9 mouse cellular contexts compared by ENCODE assay signal in genomic region chrX:162949811-162950439, GRCm38 (mm10). TPM values are rescaled to one million over a fixed set of nuclear protein-coding genes. Genes with fewer than 3 reads are reported as not detected.
DNase-seq lines count a peak whose midpoint lies in the region; ATAC-seq and TF ChIP-seq lines count a peak whose summit lies in the region.
"Had no signal": no experiment of that assay in that cellular context is flagged by ENCODE, and none has a peak within 500 bp of the region (broad histone marks: within the 10 kb centered on the region; RNA-seq: fewer than 3 reads in every experiment).

No protein-coding gene starts in this region.

- peak; percentile 55 for TF ChIP-seq CTCF in lung, embryonic 14.5 days (IDR thresholded peaks at IDR 0.05; ENCODE audit: low read depth)
- TF ChIP-seq CTCF in lung, adult 2 months (IDR thresholded peaks at IDR 0.05; ENCODE audit: insufficient read depth, low read length), result no peak

- no peak overlapping the region for H3K9ac ChIP-seq in lung, embryonic 14.5 days
- no peak overlapping the region for H3K9ac ChIP-seq in midbrain, embryonic 11.5 days (ENCODE audit: low read length)
- H3K9ac ChIP-seq: midbrain, embryonic 12.5 days had no signal

- WGBS in lung, embryonic 14.5 days, result 42% methylated on average over 3 of the region's 3 CpGs
- WGBS in lung, adult 2 months, result 35% methylated on average over 3 of the region's 3 CpGs
- WGBS in midbrain, embryonic 11.5 days, result 32% methylated on average over 3 of the region's 3 CpGs

- TF ChIP-seq POLR2A in lung, adult 2 months (IDR thresholded peaks at IDR 0.05; ENCODE audit: borderline replicate concordance, extremely low read depth, low read depth, low read length), result no peak

- no peaks in the 10 kb centered on the region for H3K4me1 ChIP-seq in lung, embryonic 14.5 days (ENCODE audit: insufficient read depth)
- no peaks in the 10 kb centered on the region for H3K4me1 ChIP-seq in lung, adult 2 months (ENCODE audit: control insufficient read depth, insufficient read depth, low read length)
- H3K4me1 ChIP-seq in midbrain, embryonic 11.5 days (ENCODE audit: control insufficient read depth, insufficient read depth, low read length), result no peaks in the 10 kb centered on the region
- H3K4me1 ChIP-seq: midbrain, embryonic 12.5 days had no signal

- peak; percentile 4 to 59 for DNase-seq in adrenal gland, adult (ENCODE audit: inconsistent age in 2 of 2, low spot score in 1 of 2)
- no peak for DNase-seq in adrenal gland, postnatal 25 days
- DNase-seq in lung, embryonic 14.5 days, result peak; percentile 80
- no peak for DNase-seq in lung, adult 2 months
- DNase-seq in embryo, embryonic 10 days (ENCODE audit: low spot score), result peak; percentile 35
- DNase-seq in layer of hippocampus, adult 11-12 months (ENCODE audit: low spot score), result peak; percentile 57
- peak; percentile 88 for DNase-seq in midbrain, embryonic 11.5 days (ENCODE audit: low spot score, missing footprints)
- DNase-seq in yolk sac, embryonic 10.5 days (ENCODE audit: low spot score), result peak; percentile 23

- H3K4me3 ChIP-seq in lung, embryonic 14.5 days (ENCODE audit: low read depth, low read length), result no peak overlapping the region
- H3K4me3 ChIP-seq in lung, adult 2 months (replicated peaks; ENCODE audit: extremely low read depth, low read depth, low read length), result no peak overlapping the region
- H3K4me3 ChIP-seq in midbrain, embryonic 11.5 days (ENCODE audit: low read depth, low read length), result no peak overlapping the region
- H3K4me3 ChIP-seq: midbrain, embryonic 12.5 days had no signal

- no peak for ATAC-seq in lung, embryonic 14.5 days (ENCODE audit: insufficient read depth)
- no peak for ATAC-seq in midbrain, embryonic 11.5 days (ENCODE audit: low FRiP score)

- no peak overlapping the region for H3K27ac ChIP-seq in lung, embryonic 14.5 days (ENCODE audit: low read depth)
- no peak overlapping the region for H3K27ac ChIP-seq in midbrain, embryonic 11.5 days (ENCODE audit: low read depth, low read length)
- H3K27ac ChIP-seq: midbrain, embryonic 12.5 days had no signal

- H3K4me2 ChIP-seq in lung, embryonic 14.5 days, result no peak overlapping the region
- no peak overlapping the region for H3K4me2 ChIP-seq in midbrain, embryonic 11.5 days
- H3K4me2 ChIP-seq: midbrain, embryonic 12.5 days had no signal

- no peaks in the 10 kb centered on the region for H3K27me3 ChIP-seq in lung, embryonic 14.5 days (ENCODE audit: insufficient read depth, low read length)
- no peaks in the 10 kb centered on the region for H3K27me3 ChIP-seq in midbrain, embryonic 11.5 days (ENCODE audit: control insufficient read depth, insufficient read depth, low read length)
- H3K27me3 ChIP-seq: midbrain, embryonic 12.5 days had no signal

- no peaks in the 10 kb centered on the region for H3K9me3 ChIP-seq in lung, embryonic 14.5 days (ENCODE audit: low read depth, low read length)
- no peaks in the 10 kb centered on the region for H3K9me3 ChIP-seq in midbrain, embryonic 11.5 days (ENCODE audit: control insufficient read depth, low read length)
- H3K9me3 ChIP-seq: midbrain, embryonic 12.5 days had no signal

- no peaks in the 10 kb centered on the region for H3K36me3 ChIP-seq in lung, embryonic 14.5 days (ENCODE audit: insufficient read depth)
- H3K36me3 ChIP-seq in midbrain, embryonic 11.5 days (ENCODE audit: control insufficient read depth, insufficient read depth, low read length), result no peaks in the 10 kb centered on the region
- H3K36me3 ChIP-seq: midbrain, embryonic 12.5 days had no signal

RNA-seq across cellular contexts. Expression of gene S100g, which starts 14.5 kb away (rescaled TPM):
- not detected in 2 replicates for total RNA-seq in adrenal gland, postnatal 25 days (2021)
- 1.3 TPM in 1 of 2 replicates, not detected in the other for polyA plus RNA-seq in lung, embryonic 14.5 days (2014; fragmentation: Nextera tagmentation; extraction: Ambion mirVana)
- polyA plus RNA-seq in lung, adult 2 months (2012; rRNA removed), result 27.9 and 38.2 TPM in 2 replicates
- not detected in 2 replicates for polyA plus RNA-seq in midbrain, embryonic 11.5 days (2014; fragmentation: Nextera tagmentation; extraction: Ambion mirVana)
- polyA plus RNA-seq: midbrain, embryonic 12.5 days had no signal

RNA-seq across cellular contexts. Expression of gene Ctps2, which starts 48.9 kb away (rescaled TPM):
- 77.1 and 107 TPM in 2 replicates for total RNA-seq in adrenal gland, postnatal 25 days (2021)
- polyA plus RNA-seq in lung, embryonic 14.5 days (2014; fragmentation: Nextera tagmentation; extraction: Ambion mirVana), result 93.0 and 94.7 TPM in 2 replicates
- 9.0 and 12.2 TPM in 2 replicates for polyA plus RNA-seq in lung, adult 2 months (2012; rRNA removed)
- polyA plus RNA-seq in midbrain, embryonic 11.5 days (2014; fragmentation: Nextera tagmentation; extraction: Ambion mirVana), result 86.1 and 101 TPM in 2 replicates

Comparison
In these comparisons a context has a peak if more than half of its experiments do, and no peak if none do; other contexts are left out.
1. DNase-seq: peak in adrenal gland, adult (2 of 2), lung, embryonic 14.5 days (single experiment), embryo, embryonic 10 days (single experiment), layer of hippocampus, adult 11-12 months (single experiment), midbrain, embryonic 11.5 days (single experiment) and yolk sac, embryonic 10.5 days (single experiment); none in adrenal gland, postnatal 25 days (single experiment) and lung, adult 2 months (single experiment).
2. RNA of gene S100g, which starts 14.5 kb away (polyA plus RNA-seq): 27.9 to 38.2 TPM in lung, adult 2 months; 1.3 TPM in lung, embryonic 14.5 days and not detected in midbrain, embryonic 11.5 days; every median in the first group is over 10 times any median in the second.